Mouse (Mus musculus): ENCODE measurements around the gene Ube2j2. TPM values are rescaled to one million over a fixed set of nuclear protein-coding genes. Genes with fewer than 3 reads are reported as not detected.
A peak's percentile ranks its signal among the peaks of the same experiment; 100 is the strongest.

Ube2j2 gene
- 100 and 104 TPM in 2 replicates for polyA plus RNA-seq (2015; fragmentation: Nextera tagmentation; extraction: Ambion mirVana)

GRCm38 (mm10) chr4:155943534-155944249, at the start of gene Ube2j2:
Gene Ube2j2, plus strand, starts transcription at chr4:155943831.
- H3K27me3 ChIP-seq (replicated peaks): 0 out of 2 replicates have a peak, but pooled peaks cover 6% of the 10 kb centered on the region
- H3K4me1 ChIP-seq: peaks cover 30% of the 10 kb centered on the region
- peaks cover 20% of the 10 kb centered on the region for H3K36me3 ChIP-seq
- no peaks in the 10 kb centered on the region for H3K9me3 ChIP-seq (replicated peaks)
- ATAC-seq (ENCODE audit: low FRiP score): peak; percentile 97
- peak within 1 kb of the TSS; percentile 96 for H3K4me2 ChIP-seq
- peak within 1 kb of the TSS; percentile 90 for H3K4me3 ChIP-seq (replicated peaks)
- H3K27ac ChIP-seq (replicated peaks): peak within 1 kb of the TSS; percentile 90
- peak within 1 kb of the TSS; percentile 89 for H3K9ac ChIP-seq (replicated peaks)
- under 1% methylated on average over 83 of the region's 85 CpGs for WGBS

- Histone ChIP-seq H3K4me2 (peak overlapping the region; percentile 97), H3K4me3 (replicated peaks) (peak overlapping the region; percentile 75), H3K9ac (replicated peaks) (peak overlapping the region; percentile 97), H3K4me1 (peaks cover 53% of the 10 kb centered on the region), H3K27me3 (replicated peaks) (no peaks in the 10 kb centered on the region), H3K9me3 (replicated peaks) (no peaks in the 10 kb centered on the region), H3K36me3 (peaks cover 32% of the 10 kb centered on the region), H3K27ac (replicated peaks) (peak overlapping the region; percentile 58)
- no peak for ATAC-seq (ENCODE audit: low FRiP score)
- 34% methylated on average over 8 of the region's 8 CpGs for WGBS
These were observed 49.2 kb upstream of the Ube2j2 start for GRCm38 (mm10) chr4:155894311-155894881.

DNA sequence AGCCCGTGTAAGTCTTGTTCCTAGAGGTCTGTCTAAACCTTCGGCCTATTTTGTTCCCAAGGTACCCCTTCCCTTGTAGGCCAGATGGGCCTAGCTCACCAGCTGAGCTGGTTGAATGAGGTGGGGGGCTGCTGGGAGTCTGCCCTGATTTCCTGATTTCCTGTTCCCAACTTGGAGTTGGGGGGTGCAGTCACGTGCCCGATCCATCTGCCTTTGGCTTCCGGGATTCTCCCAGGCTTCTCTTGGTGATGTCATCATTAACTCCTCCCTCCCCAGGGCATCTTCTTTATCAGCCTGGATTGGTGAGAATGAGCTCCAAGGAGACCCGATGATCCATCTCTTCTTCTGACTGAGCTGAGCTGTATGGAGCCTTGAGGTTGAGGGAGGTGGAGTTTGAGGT, 48.4 kb upstream of the Ube2j2 start:
- no peak for ATAC-seq (ENCODE audit: low FRiP score)
- no peaks in the 10 kb centered on the region for H3K9me3 ChIP-seq (replicated peaks)

DNA sequence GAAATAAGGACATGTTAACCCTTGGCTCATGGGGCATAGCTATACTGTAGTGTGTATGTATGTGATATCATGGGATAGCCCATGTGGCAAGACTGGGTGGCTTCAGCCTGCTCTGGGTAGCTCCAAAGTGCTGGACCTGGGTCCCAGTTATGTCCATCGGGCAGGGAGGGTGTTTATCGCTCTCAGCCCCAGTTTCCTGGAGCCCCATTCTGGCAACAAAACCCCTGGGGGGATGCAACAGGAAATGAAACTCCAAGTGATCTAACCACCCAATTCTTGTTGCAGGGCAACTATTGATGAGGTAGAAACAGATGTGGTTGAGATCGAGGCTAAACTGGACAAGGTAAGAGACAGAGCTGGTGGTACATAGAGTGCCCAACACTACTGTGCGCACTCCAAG, 47.8 kb upstream of the Ube2j2 start:
- Histone ChIP-seq H3K4me1 (peaks cover 39% of the 10 kb centered on the region), H3K36me3 (peaks cover 42% of the 10 kb centered on the region), H3K9ac (replicated peaks) (0 out of 2 replicates have a peak overlapping the region, but pooled peaks have one; percentile 97), H3K4me2 (peak overlapping the region; percentile 97), H3K9me3 (replicated peaks) (no peaks in the 10 kb centered on the region), H3K27ac (replicated peaks) (no peak overlapping the region), H3K4me3 (replicated peaks) (peak overlapping the region; percentile 75; the same call in 1 of the 2 replicates), H3K27me3 (replicated peaks) (no peaks in the 10 kb centered on the region)
- WGBS: 91% methylated on average over 4 of the region's 4 CpGs
- no peak for ATAC-seq (ENCODE audit: low FRiP score)

More for the DNA sequence above, 48.4 kb upstream of the Ube2j2 start:
- Histone ChIP-seq H3K4me2 (peak overlapping the region; percentile 97), H3K27ac (replicated peaks) (peak overlapping the region; percentile 58), H3K4me1 (peaks cover 45% of the 10 kb centered on the region), H3K9ac (replicated peaks) (peak overlapping the region; percentile 97; the same call in 1 of the 2 replicates), H3K36me3 (peaks cover 36% of the 10 kb centered on the region), H3K27me3 (replicated peaks) (no peaks in the 10 kb centered on the region), H3K4me3 (replicated peaks) (peak overlapping the region; percentile 75)
- 40% methylated on average over 6 of the region's 6 CpGs for WGBS

DNA sequence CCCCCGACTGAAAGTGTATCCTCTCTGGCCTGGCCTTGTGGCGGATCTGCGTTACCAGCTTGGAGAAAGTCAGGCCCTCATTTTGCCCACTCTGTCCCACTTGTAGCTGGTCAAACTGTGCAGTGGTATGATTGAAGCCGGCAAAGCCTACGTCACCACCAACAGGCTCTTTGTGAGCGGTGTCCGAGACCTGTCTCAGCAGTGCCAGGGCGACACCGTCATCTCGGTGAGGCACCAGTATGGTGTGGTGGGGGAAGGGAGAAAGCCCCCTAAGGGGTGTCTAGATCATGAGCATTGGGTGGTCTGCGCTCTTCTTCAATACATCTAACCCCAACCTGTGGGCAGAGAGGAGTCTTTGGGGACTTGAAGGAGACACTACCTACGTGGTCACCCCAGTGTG, 47.2 kb upstream of the Ube2j2 start:
- Histone ChIP-seq H3K27me3 (replicated peaks) (no peaks in the 10 kb centered on the region), H3K9me3 (replicated peaks) (no peaks in the 10 kb centered on the region), H3K4me3 (replicated peaks) (no peak overlapping the region), H3K36me3 (peaks cover 48% of the 10 kb centered on the region), H3K27ac (replicated peaks) (no peak overlapping the region), H3K4me2 (no peak overlapping the region), H3K4me1 (peaks cover 36% of the 10 kb centered on the region), H3K9ac (replicated peaks) (no peak overlapping the region)
- WGBS: 96% methylated on average over 12 of the region's 12 CpGs
- no peak for ATAC-seq (ENCODE audit: low FRiP score)

GRCm38 (mm10) chr4:155898318-155898717, 45.3 kb upstream of the Ube2j2 start:
- no peak for ATAC-seq (ENCODE audit: low FRiP score)
- no peak overlapping the region for H3K4me2 ChIP-seq
- no peak overlapping the region for H3K27ac ChIP-seq (replicated peaks)
- 98% methylated on average over 2 of the region's 2 CpGs for WGBS
- no peak overlapping the region for H3K9ac ChIP-seq (replicated peaks)
- H3K27me3 ChIP-seq (replicated peaks): no peaks in the 10 kb centered on the region
- no peak overlapping the region for H3K4me3 ChIP-seq (replicated peaks)
- peaks cover 28% of the 10 kb centered on the region for H3K4me1 ChIP-seq
- peaks cover 67% of the 10 kb centered on the region for H3K36me3 ChIP-seq
- H3K9me3 ChIP-seq (replicated peaks): no peaks in the 10 kb centered on the region

DNA sequence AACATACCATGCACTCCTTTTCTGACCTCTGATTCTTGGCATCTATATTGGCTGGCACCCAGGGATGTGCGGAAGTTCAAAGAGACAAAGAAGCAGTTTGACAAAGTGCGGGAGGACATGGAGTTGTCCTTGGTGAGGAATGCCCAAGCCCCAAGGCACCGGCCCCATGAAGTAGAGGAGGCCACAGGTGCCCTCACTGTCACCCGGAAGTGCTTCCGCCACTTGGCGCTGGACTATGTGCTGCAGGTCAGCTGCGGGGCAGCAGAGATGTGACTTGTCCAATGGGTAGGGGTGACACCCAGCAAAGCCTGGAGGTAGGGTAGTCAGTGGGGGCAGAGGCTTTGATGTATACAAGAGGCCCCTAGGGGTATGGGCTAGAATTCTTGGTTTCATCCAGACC, 44.3 kb upstream of the Ube2j2 start:
- 96% methylated on average over 7 of the region's 7 CpGs for WGBS
- Histone ChIP-seq H3K4me1 (peaks cover 18% of the 10 kb centered on the region), H3K9ac (replicated peaks) (no peak overlapping the region), H3K27ac (replicated peaks) (no peak overlapping the region), H3K4me3 (replicated peaks) (no peak overlapping the region), H3K9me3 (replicated peaks) (no peaks in the 10 kb centered on the region), H3K27me3 (replicated peaks) (no peaks in the 10 kb centered on the region), H3K4me2 (no peak overlapping the region), H3K36me3 (peaks cover 77% of the 10 kb centered on the region)
- no peak for ATAC-seq (ENCODE audit: low FRiP score)

- Histone ChIP-seq H3K4me3 (replicated peaks) (no peak overlapping the region), H3K27ac (replicated peaks) (0 out of 2 replicates have a peak overlapping the region, but pooled peaks have one; percentile 9), H3K36me3 (peaks cover 93% of the 10 kb centered on the region), H3K9me3 (replicated peaks) (no peaks in the 10 kb centered on the region), H3K9ac (replicated peaks) (no peak overlapping the region), H3K4me1 (no peaks in the 10 kb centered on the region), H3K4me2 (no peak overlapping the region), H3K27me3 (replicated peaks) (no peaks in the 10 kb centered on the region)
- 75% methylated on average over 3 of the region's 3 CpGs for WGBS
- ATAC-seq (ENCODE audit: low FRiP score): 0 out of 2 replicates have a peak, but pooled peaks have one; percentile 25
These were observed 42.4 kb upstream of the Ube2j2 start for GRCm38 (mm10) chr4:155901205-155901604.

DNA sequence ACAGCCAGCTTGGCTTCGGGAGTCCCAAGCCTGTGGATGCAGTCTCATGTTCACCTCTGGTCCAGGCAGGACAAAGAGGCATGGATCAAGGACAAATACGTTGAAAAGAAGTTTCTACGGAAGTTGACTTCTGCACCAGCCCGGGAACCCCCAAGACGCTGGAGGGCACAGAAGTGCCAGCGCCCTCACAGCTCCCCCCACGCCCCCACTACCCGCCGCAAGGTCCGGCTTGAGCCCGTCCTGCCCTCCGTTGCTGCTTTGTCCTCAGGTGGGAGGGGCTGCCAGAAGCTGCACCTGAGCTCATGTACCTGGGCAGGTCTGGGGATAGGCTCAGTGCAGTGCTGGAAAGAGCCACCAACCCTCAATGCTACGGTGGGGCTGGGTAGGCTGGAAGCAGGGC, 40.4 kb upstream of the Ube2j2 start:
- peaks cover 99% of the 10 kb centered on the region for H3K36me3 ChIP-seq
- no peak overlapping the region for H3K4me2 ChIP-seq
- H3K27ac ChIP-seq (replicated peaks): no peak overlapping the region
- no peak overlapping the region for H3K4me3 ChIP-seq (replicated peaks)
- no peaks in the 10 kb centered on the region for H3K27me3 ChIP-seq (replicated peaks)
- H3K9me3 ChIP-seq (replicated peaks): no peaks in the 10 kb centered on the region
- no peak overlapping the region for H3K9ac ChIP-seq (replicated peaks)
- 94% methylated on average over 13 of the region's 13 CpGs for WGBS
- ATAC-seq (ENCODE audit: low FRiP score): no peak
- H3K4me1 ChIP-seq: no peaks in the 10 kb centered on the region

DNA sequence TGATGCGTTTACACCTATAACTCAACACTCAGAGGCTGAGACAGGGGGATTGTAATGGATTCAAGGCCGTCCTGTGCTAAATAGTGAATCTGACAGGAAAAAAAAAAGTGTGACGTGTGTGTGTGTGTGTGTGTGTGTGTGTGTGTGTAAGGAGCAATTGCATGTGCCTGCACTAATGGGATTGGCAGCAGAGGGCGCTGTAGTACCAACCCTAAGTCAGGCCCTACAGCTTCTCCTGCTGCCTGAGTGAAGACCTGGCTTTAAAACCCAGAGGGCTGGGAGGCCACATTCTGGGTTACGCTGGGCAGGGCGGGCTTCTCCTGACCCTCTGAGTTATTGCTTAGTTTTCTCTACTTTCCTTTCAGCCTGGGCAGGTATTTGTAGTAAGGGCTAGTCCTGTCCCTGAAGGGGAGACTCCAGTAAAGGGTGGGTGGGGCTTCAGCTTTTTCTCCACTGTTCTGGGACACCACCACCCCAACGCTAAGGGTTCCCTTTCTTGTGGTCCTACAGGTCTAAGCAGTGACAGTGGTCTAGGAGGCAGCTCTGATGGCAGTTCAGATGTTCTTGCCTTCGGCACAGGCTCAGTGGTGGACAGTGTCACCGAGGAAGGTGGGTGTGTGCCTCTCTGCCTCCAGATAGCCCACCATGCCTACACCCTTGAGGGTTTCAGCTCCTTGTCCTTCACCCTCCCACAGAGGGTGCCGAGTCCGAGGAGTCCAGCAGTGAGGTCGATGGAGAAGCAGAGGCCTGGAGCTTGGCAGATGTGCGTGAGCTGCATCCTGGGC, 39.1 kb upstream of the Ube2j2 start:
- Histone ChIP-seq H3K9me3 (replicated peaks) (no peaks in the 10 kb centered on the region), H3K4me2 (no peak overlapping the region), H3K27ac (replicated peaks) (no peak overlapping the region), H3K4me1 (no peaks in the 10 kb centered on the region), H3K9ac (replicated peaks) (no peak overlapping the region), H3K36me3 (peaks cover 87% of the 10 kb centered on the region), H3K4me3 (replicated peaks) (no peak overlapping the region), H3K27me3 (replicated peaks) (no peaks in the 10 kb centered on the region)
- 93% methylated on average over 13 of the region's 13 CpGs for WGBS
- ATAC-seq (ENCODE audit: low FRiP score): no peak; the same call in 1 of the 2 replicates

GRCm38 (mm10) chr4:155905634-155906033, 38.0 kb upstream of the Ube2j2 start:
- Histone ChIP-seq H3K36me3 (peaks cover 76% of the 10 kb centered on the region), H3K27ac (replicated peaks) (no peak overlapping the region), H3K27me3 (replicated peaks) (no peaks in the 10 kb centered on the region), H3K4me3 (replicated peaks) (no peak overlapping the region), H3K9ac (replicated peaks) (no peak overlapping the region), H3K9me3 (replicated peaks) (no peaks in the 10 kb centered on the region), H3K4me2 (no peak overlapping the region), H3K4me1 (no peaks in the 10 kb centered on the region)
- 86% methylated on average over 13 of the region's 13 CpGs for WGBS
- ATAC-seq (ENCODE audit: low FRiP score): no peak

All from neural tube, embryonic 15.5 days (tissue).